Mouse (Mus musculus) lung, postnatal 0 days (tissue): ENCODE data around the gene Kcnip4.

Experiments used
- CTCF ChIP-seq: IDR thresholded peaks from 2 replicates; pipeline ENCODE4 v1.5.1; 2016; ENCODE audit warnings: antibody characterized with exemption, mild to moderate bottlenecking
- EP300 ChIP-seq: IDR thresholded peaks from 2 replicates; pipeline ENCODE4 v1.6.1; 2016; ENCODE audit warnings: antibody characterized with exemption, mild to moderate bottlenecking, control low read depth

GRCm38 (mm10) chr5:48503094-48503493, 1021.6 kb downstream of the Kcnip4 start:
- TF ChIP-seq CTCF = no peak
- TF ChIP-seq EP300 = no peak
